Mouse (Mus musculus): Measurements from ENCODE around the gene Wdfy2.

DNA sequence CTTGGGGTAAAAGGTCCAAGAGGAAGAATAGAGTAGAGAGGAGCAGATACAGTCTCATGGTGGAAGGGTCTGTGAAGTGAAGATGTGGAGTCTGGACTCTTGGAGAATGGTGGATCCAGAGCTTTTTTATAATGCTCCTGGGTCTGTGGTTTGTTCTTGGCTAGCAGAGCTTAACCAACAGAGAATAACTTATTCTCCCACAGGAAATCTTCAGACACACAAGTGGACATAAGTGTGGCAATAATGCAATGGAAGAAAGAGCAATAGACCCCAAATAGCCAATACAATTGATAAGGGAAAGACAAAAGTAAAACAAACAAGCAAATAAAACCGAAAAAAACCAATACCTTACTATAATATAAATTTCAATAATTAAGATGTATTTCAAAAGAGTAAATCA, 146.9 kb downstream of the Wdfy2 start, which contains the start of gene Defb48:
- TF ChIP-seq POLR2AphosphoS2 (IDR thresholded peaks at IDR 0.05; ENCODE audit: insufficient read length, low read depth), result no peak
- no peak for TF ChIP-seq TCF3 (IDR thresholded peaks at IDR 0.05; ENCODE audit: insufficient read length, low read depth)
- no peak for TF ChIP-seq POLR2A (IDR thresholded peaks at IDR 0.05; ENCODE audit: insufficient read length, low read depth)
- no peak for TF ChIP-seq E2F4 (IDR thresholded peaks at IDR 0.05; ENCODE audit: insufficient read depth)

Measured in myocyte (in vitro differentiated cells).